Mouse (Mus musculus): ENCODE measurements around the gene Ptgds. TPM values are rescaled to one million over a fixed set of nuclear protein-coding genes. Genes with fewer than 3 reads are reported as not detected.

The Ptgds gene
- polyA plus RNA-seq, 1 experiment from 2014 or later = 13.1 TPM

- Histone ChIP-seq H3K4me1 (replicated peaks; ENCODE audit: insufficient read depth, low read length) (peaks cover 13% of the 10 kb centered on the region; the same call in 1 of the 2 replicates), H3K4me2 (ENCODE audit: low read length) (peak within 1 kb of the TSS; percentile 85), H3K27ac (peak within 1 kb of the TSS; percentile 90), H3K36me3 (ENCODE audit: insufficient read depth, low read length) (no peaks in the 10 kb centered on the region), H3K9ac (ENCODE audit: low read depth, low read length) (peak within 1 kb of the TSS; percentile 71), H3K9me3 (replicated peaks; ENCODE audit: low read length) (no peaks in the 10 kb centered on the region), H3K27me3 (ENCODE audit: insufficient read depth, low read length) (no peaks in the 10 kb centered on the region), H3K4me3 (replicated peaks; ENCODE audit: low read depth, low read length) (peak within 1 kb of the TSS; percentile 57)
- ATAC-seq (replicated peaks; ENCODE audit: low FRiP score, low read depth) (peak; percentile 89), DNase-seq (ENCODE audit: low spot score) (peak; percentile 99)
- WGBS = under 1% methylated on average over 48 of the region's 48 CpGs
- no peak for TF ChIP-seq CTCF (IDR thresholded peaks at IDR 0.05; ENCODE audit: low read depth)
These were observed 9.1 kb downstream of the Ptgds start, which contains the start of gene Paxx for GRCm38 (mm10) chr2:25460551-25461309. Paxx (minus strand) TSS chr2:25461094.

- 29% methylated on average over 5 of the region's 5 CpGs for WGBS
- H3K4me2 ChIP-seq (ENCODE audit: low read length) = peak overlapping the region; percentile 85
- no peaks in the 10 kb centered on the region for H3K9me3 ChIP-seq (replicated peaks; ENCODE audit: low read length)
- no peak for TF ChIP-seq CTCF (IDR thresholded peaks at IDR 0.05; ENCODE audit: low read depth)
- no peaks in the 10 kb centered on the region for H3K27me3 ChIP-seq (ENCODE audit: insufficient read depth, low read length)
- DNase-seq (ENCODE audit: low spot score) (no peak), ATAC-seq (replicated peaks; ENCODE audit: low FRiP score, low read depth) (peak; percentile 11; the same call in 1 of the 2 replicates)
- H3K9ac ChIP-seq (ENCODE audit: low read depth, low read length) = peak overlapping the region; percentile 71; the same call in 1 of the 2 replicates
- peak overlapping the region; percentile 57 for H3K4me3 ChIP-seq (replicated peaks; ENCODE audit: low read depth, low read length)
- peak overlapping the region; percentile 90 for H3K27ac ChIP-seq
- no peaks in the 10 kb centered on the region for H3K36me3 ChIP-seq (ENCODE audit: insufficient read depth, low read length)
- H3K4me1 ChIP-seq (replicated peaks; ENCODE audit: insufficient read depth, low read length) = peaks cover 13% of the 10 kb centered on the region; the same call in 1 of the 2 replicates
These were observed 9.7 kb downstream of the Ptgds start for GRCm38 (mm10) chr2:25460135-25460534.

GRCm38 (mm10) chr2:25458911-25459310, 10.9 kb downstream of the Ptgds start:
- ATAC-seq (replicated peaks; ENCODE audit: low FRiP score, low read depth) (no peak), DNase-seq (ENCODE audit: low spot score) (no peak)
- Histone ChIP-seq H3K36me3 (ENCODE audit: insufficient read depth, low read length) (no peaks in the 10 kb centered on the region), H3K4me2 (ENCODE audit: low read length) (no peak overlapping the region), H3K27ac (no peak overlapping the region; the same call in 1 of the 2 replicates), H3K4me1 (replicated peaks; ENCODE audit: insufficient read depth, low read length) (peaks cover 13% of the 10 kb centered on the region; the same call in 1 of the 2 replicates), H3K9me3 (replicated peaks; ENCODE audit: low read length) (no peaks in the 10 kb centered on the region), H3K4me3 (replicated peaks; ENCODE audit: low read depth, low read length) (no peak overlapping the region), H3K27me3 (ENCODE audit: insufficient read depth, low read length) (no peaks in the 10 kb centered on the region), H3K9ac (ENCODE audit: low read depth, low read length) (no peak overlapping the region)
- peak; percentile 28; the same call in 1 of the 2 replicates for TF ChIP-seq CTCF (IDR thresholded peaks at IDR 0.05; ENCODE audit: low read depth)
- 73% methylated on average over 5 of the region's 5 CpGs for WGBS

GRCm38 (mm10) chr2:25457022-25457896, 12.6 kb downstream of the Ptgds start:
- no peaks in the 10 kb centered on the region for H3K27me3 ChIP-seq (ENCODE audit: insufficient read depth, low read length)
- peaks cover 13% of the 10 kb centered on the region; the same call in 1 of the 2 replicates for H3K4me1 ChIP-seq (replicated peaks; ENCODE audit: insufficient read depth, low read length)
- 0 out of 2 replicates have a peak overlapping the region, but pooled peaks have one; percentile 8 for H3K9ac ChIP-seq (ENCODE audit: low read depth, low read length)
- H3K27ac ChIP-seq = no peak overlapping the region
- no peak overlapping the region for H3K4me3 ChIP-seq (replicated peaks; ENCODE audit: low read depth, low read length)
- ATAC-seq (replicated peaks; ENCODE audit: low FRiP score, low read depth) (no peak), DNase-seq (ENCODE audit: low spot score) (no peak)
- no peak overlapping the region for H3K4me2 ChIP-seq (ENCODE audit: low read length)
- TF ChIP-seq CTCF (IDR thresholded peaks at IDR 0.05; ENCODE audit: low read depth) = no peak
- H3K36me3 ChIP-seq (ENCODE audit: insufficient read depth, low read length) = no peaks in the 10 kb centered on the region
- 84% methylated on average over 9 of the region's 9 CpGs for WGBS
- H3K9me3 ChIP-seq (replicated peaks; ENCODE audit: low read length) = no peaks in the 10 kb centered on the region

GRCm38 (mm10) chr2:25456205-25456953, 13.5 kb downstream of the Ptgds start, which contains the start of gene Clic3:
Clic3 (plus strand) TSS chr2:25456838.
- H3K4me1 ChIP-seq (replicated peaks; ENCODE audit: insufficient read depth, low read length) = peaks cover 12% of the 10 kb centered on the region; the same call in 1 of the 2 replicates
- TF ChIP-seq CTCF (IDR thresholded peaks at IDR 0.05; ENCODE audit: low read depth) = no peak
- no peak within 1 kb of the TSS for H3K4me3 ChIP-seq (replicated peaks; ENCODE audit: low read depth, low read length)
- H3K9me3 ChIP-seq (replicated peaks; ENCODE audit: low read length) = no peaks in the 10 kb centered on the region
- H3K9ac ChIP-seq (ENCODE audit: low read depth, low read length) = 0 out of 2 replicates have a peak within 1 kb of the TSS, but pooled peaks have one; percentile 8
- no peak within 1 kb of the TSS for H3K4me2 ChIP-seq (ENCODE audit: low read length)
- DNase-seq (ENCODE audit: low spot score) (no peak), ATAC-seq (replicated peaks; ENCODE audit: low FRiP score, low read depth) (no peak)
- 57% methylated on average over 14 of the region's 14 CpGs for WGBS
- H3K36me3 ChIP-seq (ENCODE audit: insufficient read depth, low read length) = no peaks in the 10 kb centered on the region
- no peak within 1 kb of the TSS for H3K27ac ChIP-seq
- H3K27me3 ChIP-seq (ENCODE audit: insufficient read depth, low read length) = no peaks in the 10 kb centered on the region
